10 mouse cellular contexts compared by ENCODE assay signal in genomic region chr17:27643101-27643500, GRCm38 (mm10). TPM values are rescaled to one million over a fixed set of nuclear protein-coding genes. Genes with fewer than 3 reads are reported as not detected.
DNase-seq lines count a peak whose midpoint lies in the region; ATAC-seq lines count a peak whose summit lies in the region.
"Had no signal": no experiment of that assay in that cellular context is flagged by ENCODE, and none has a peak within 500 bp of the region (broad histone marks: within the 10 kb centered on the region; RNA-seq: fewer than 3 reads in every experiment).

No protein-coding gene starts in this region.

- no peak overlapping the region for H3K4me3 ChIP-seq in midbrain, embryonic 12.5 days
- H3K4me3 ChIP-seq in stomach, embryonic 16.5 days (replicated peaks; ENCODE audit: low read length): no peak overlapping the region

- DNase-seq in cerebellum, adult 11-12 months: peak; percentile 70
- peak; percentile 44 for DNase-seq in right cerebral cortex, adult 18-20 months
- DNase-seq in right cerebral cortex, postnatal 36 days (ENCODE audit: low spot score in 2 of 2): no peak
- no peak for DNase-seq in spleen, postnatal 10 days (ENCODE audit: low spot score in 2 of 2)
- DNase-seq in layer of hippocampus, adult 18-20 months (ENCODE audit: low spot score in 2 of 2): no peak

- no peak overlapping the region for H3K4me2 ChIP-seq in midbrain, embryonic 12.5 days (replicated peaks)
- no peak overlapping the region for H3K4me2 ChIP-seq in stomach, embryonic 16.5 days (ENCODE audit: low read depth, low read length)

- H3K36me3 ChIP-seq in midbrain, embryonic 12.5 days: no peaks in the 10 kb centered on the region
- H3K36me3 ChIP-seq in stomach, embryonic 16.5 days (ENCODE audit: control insufficient read depth, insufficient read depth, low read length): no peaks in the 10 kb centered on the region

- H3K27ac ChIP-seq in midbrain, embryonic 12.5 days (replicated peaks): peak overlapping the region; percentile 75
- peak overlapping the region; percentile 69; the same call in 1 of the 2 replicates for H3K27ac ChIP-seq in stomach, embryonic 16.5 days (ENCODE audit: low read length)

- 49% methylated on average over 6 of the region's 6 CpGs for WGBS in midbrain, embryonic 12.5 days
- 22% methylated on average over 6 of the region's 6 CpGs for WGBS in stomach, embryonic 16.5 days

- no peaks in the 10 kb centered on the region for H3K9me3 ChIP-seq in midbrain, embryonic 12.5 days
- no peaks in the 10 kb centered on the region for H3K9me3 ChIP-seq in stomach, embryonic 16.5 days (replicated peaks; ENCODE audit: control insufficient read depth, low read length)

- H3K4me1 ChIP-seq in midbrain, embryonic 12.5 days: peaks cover 11% of the 10 kb centered on the region
- H3K4me1 ChIP-seq in stomach, embryonic 16.5 days (ENCODE audit: control insufficient read depth, insufficient read depth, low read length): 0 out of 2 replicates have a peak, but pooled peaks cover 3% of the 10 kb centered on the region

- ATAC-seq in cerebellum, adult (ENCODE audit: insufficient number of reproducible peaks, low FRiP score, low TSS enrichment): no peak
- no peak for ATAC-seq in midbrain, embryonic 12.5 days (ENCODE audit: low FRiP score, low read depth)
- ATAC-seq in stomach, embryonic 16.5 days (ENCODE audit: insufficient read depth, low FRiP score): no peak

- H3K9ac ChIP-seq in midbrain, embryonic 12.5 days (replicated peaks): no peak overlapping the region
- H3K9ac ChIP-seq in stomach, embryonic 16.5 days (ENCODE audit: low read length): no peak overlapping the region

- H3K27me3 ChIP-seq in midbrain, embryonic 12.5 days: no peaks in the 10 kb centered on the region
- no peaks in the 10 kb centered on the region for H3K27me3 ChIP-seq in stomach, embryonic 16.5 days (ENCODE audit: control insufficient read depth, insufficient read depth, low read length)

RNA-seq across cellular contexts. Expression of gene Rps10, which starts 6.6 kb away (rescaled TPM):
- 694 and 702 TPM in 2 replicates for polyA plus RNA-seq in midbrain, embryonic 12.5 days (2016; fragmentation: Nextera tagmentation; extraction: Ambion mirVana)
- 734 and 881 TPM in 2 replicates for polyA plus RNA-seq in stomach, embryonic 16.5 days (2015; fragmentation: Nextera tagmentation; extraction: Ambion mirVana)
- total RNA-seq in layer of hippocampus, adult 18-20 months (2021): 100 to 1,000 TPM; 526 to 527 TPM

RNA-seq across cellular contexts. Expression of gene RPS10-NUDT3, which starts 8.1 kb away (rescaled TPM):
- polyA plus RNA-seq in midbrain, embryonic 12.5 days (2016; fragmentation: Nextera tagmentation; extraction: Ambion mirVana): not detected in 2 replicates
- polyA plus RNA-seq in stomach, embryonic 16.5 days (2015; fragmentation: Nextera tagmentation; extraction: Ambion mirVana): not detected in 2 replicates
- 1 to 10 TPM in 1 of 2 experiments, not detected in 1; 1.9 TPM for total RNA-seq in layer of hippocampus, adult 18-20 months (2021)
- polyA plus RNA-seq: heart, embryonic 14.5 days; testis, adult 2 months had no signal

RNA-seq across cellular contexts. Expression of gene Pacsin1, which starts 12.2 kb away (rescaled TPM):
- polyA plus RNA-seq in midbrain, embryonic 12.5 days (2016; fragmentation: Nextera tagmentation; extraction: Ambion mirVana): 6.3 and 6.7 TPM in 2 replicates
- polyA plus RNA-seq in stomach, embryonic 16.5 days (2015; fragmentation: Nextera tagmentation; extraction: Ambion mirVana): 1.2 and 1.6 TPM in 2 replicates
- 100 to 1,000 TPM; 339 to 340 TPM for total RNA-seq in layer of hippocampus, adult 18-20 months (2021)

RNA-seq across cellular contexts. Expression of gene Nudt3, which starts 19.8 kb away (rescaled TPM):
- polyA plus RNA-seq in midbrain, embryonic 12.5 days (2016; fragmentation: Nextera tagmentation; extraction: Ambion mirVana): 189 and 196 TPM in 2 replicates
- 63.1 and 63.4 TPM in 2 replicates for polyA plus RNA-seq in stomach, embryonic 16.5 days (2015; fragmentation: Nextera tagmentation; extraction: Ambion mirVana)
- total RNA-seq in layer of hippocampus, adult 18-20 months (2021): 100 to 1,000 TPM; 521 to 525 TPM

Comparison
In these comparisons a context has a peak if more than half of its experiments do, and no peak if none do; other contexts are left out.
1. DNase-seq: peak in cerebellum, adult 11-12 months (single experiment) and right cerebral cortex, adult 18-20 months (single experiment); none in right cerebral cortex, postnatal 36 days (0 of 2), spleen, postnatal 10 days (0 of 2) and layer of hippocampus, adult 18-20 months (0 of 2).